Mouse (Mus musculus) hindbrain, embryonic 13.5 days (tissue): Measurements from ENCODE around the gene Gpr137b. TPM values are rescaled to one million over a fixed set of nuclear protein-coding genes. Genes with fewer than 3 reads are reported as not detected.
"Not testable (repeated sequence)": the region's sequence is repeated elsewhere in the genome, so short reads cannot be mapped to it uniquely, and the experiment has no call there.

ENCODE experiments used
- ATAC-seq: fragments of 200-750 bp; cut with Nextera tagmentation; 2 replicates; pipeline ENCODE4 v1.8.0; 2017; ENCODE audit warnings: moderate TSS enrichment; ENCODE audit not compliant: low FRiP score
- H3K27ac ChIP-seq: fragments of 300-500 bp; sonication (generic); 2 replicates; pipeline ENCODE4 v1.5.1; 2015; ENCODE audit warnings: inconsistent platforms, mild to moderate bottlenecking, moderate library complexity
- H3K27me3 ChIP-seq: fragments of 300-500 bp; sonication (generic); 2 replicates; pipeline ENCODE4 v1.6.1; 2015; ENCODE audit warnings: mild to moderate bottlenecking, inconsistent platforms
- H3K36me3 ChIP-seq: fragments of 300-500 bp; sonication (generic); 2 replicates; pipeline ENCODE4 v1.6.1; 2015; ENCODE audit warnings: mild to moderate bottlenecking, inconsistent platforms
- H3K4me1 ChIP-seq: fragments of 300-500 bp; sonication (generic); replicated peaks from 2 replicates; pipeline ENCODE4 v1.6.1; 2015; ENCODE audit warnings: inconsistent platforms
- H3K4me2 ChIP-seq: fragments of 300-500 bp; sonication (generic); 2 replicates; pipeline ENCODE4 v1.6.1; 2015; ENCODE audit warnings: inconsistent platforms, mild to moderate bottlenecking, moderate library complexity
- H3K4me3 ChIP-seq: fragments of 300-500 bp; sonication (generic); 2 replicates; pipeline ENCODE4 v1.5.1; 2015; ENCODE audit warnings: mild to moderate bottlenecking, inconsistent platforms
- H3K9ac ChIP-seq: fragments of 300-500 bp; sonication (generic); 2 replicates; pipeline ENCODE4 v1.6.1; 2015; ENCODE audit warnings: mild to moderate bottlenecking, inconsistent platforms
- H3K9me3 ChIP-seq: fragments of 300-500 bp; sonication (generic); 2 replicates; pipeline ENCODE4 v1.6.1; 2016; ENCODE audit warnings: inconsistent platforms
- WGBS: fragments of 180-500 bp; shearing (Covaris S2); methylation state at CpG from one replicate; pipeline ENCODE4 v1.1.7; 2015; 5-methylcytosine and 5-hydroxymethylcytosine counted together
- polyA plus RNA-seq: library from polyadenylated mRNA; unstranded; fragments of >200 nt; fragmentation: Nextera tagmentation; extraction: Ambion mirVana; gene quantifications from 2 replicates; pipeline ENCODE4 v1.2.1, GENCODE M21; 2015

The Gpr137b gene
- polyA plus RNA-seq, 1 experiment from 2014 or later: 27.9 TPM

DNA sequence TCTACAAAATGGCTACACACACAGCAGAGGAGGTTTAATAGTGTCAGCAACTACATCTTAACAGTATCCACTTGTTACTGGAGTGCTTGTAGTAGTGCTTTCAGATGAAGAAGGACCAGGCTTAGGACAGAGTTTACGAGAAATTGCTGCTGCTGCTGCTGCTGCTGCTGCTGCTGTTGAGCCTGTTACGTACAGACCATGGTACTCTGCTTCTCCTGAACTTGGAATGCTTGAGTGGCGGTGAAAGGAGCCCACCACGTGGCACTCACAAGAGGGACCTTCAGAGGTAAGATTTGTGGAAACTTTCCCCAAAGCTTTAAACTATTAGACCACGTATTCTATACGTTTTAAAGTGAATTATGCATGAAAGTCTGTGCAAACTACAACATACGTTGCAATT lies 35.2 kb downstream of the Gpr137b start:
- WGBS: 93% methylated on average over 7 of the region's 7 CpGs
- not testable (repeated sequence) for H3K4me2 ChIP-seq, H3K9me3 ChIP-seq, H3K27ac ChIP-seq, ATAC-seq, H3K4me1 ChIP-seq, H3K27me3 ChIP-seq, H3K9ac ChIP-seq, H3K4me3 ChIP-seq
- H3K36me3 ChIP-seq: peaks cover 48% of the 10 kb centered on the region

DNA sequence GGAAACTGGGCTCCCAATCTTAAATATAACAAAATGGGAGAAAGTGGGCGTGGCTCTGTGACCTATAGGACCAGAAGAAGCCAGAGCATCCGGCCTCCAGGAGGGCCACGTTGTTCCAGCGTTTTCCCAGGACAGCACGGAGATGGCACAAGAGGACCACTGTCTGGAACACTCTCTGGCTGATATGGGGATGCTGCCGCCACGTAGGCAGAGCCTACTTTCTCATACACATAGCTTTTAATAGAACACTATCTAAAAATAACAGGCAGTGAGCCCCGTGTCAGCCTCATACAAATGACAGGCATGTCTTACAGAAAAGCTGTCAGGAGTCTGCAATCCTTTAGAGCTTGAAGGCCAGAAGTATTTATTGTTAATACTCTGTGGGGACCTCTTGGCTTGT lies 35.7 kb downstream of the Gpr137b start:
- H3K4me2 ChIP-seq, H3K4me3 ChIP-seq, H3K4me1 ChIP-seq, H3K9ac ChIP-seq, H3K27ac ChIP-seq, H3K27me3 ChIP-seq, ATAC-seq, H3K9me3 ChIP-seq: not testable (repeated sequence)
- H3K36me3 ChIP-seq: peaks cover 43% of the 10 kb centered on the region
- WGBS: 90% methylated on average over 8 of the region's 8 CpGs

DNA sequence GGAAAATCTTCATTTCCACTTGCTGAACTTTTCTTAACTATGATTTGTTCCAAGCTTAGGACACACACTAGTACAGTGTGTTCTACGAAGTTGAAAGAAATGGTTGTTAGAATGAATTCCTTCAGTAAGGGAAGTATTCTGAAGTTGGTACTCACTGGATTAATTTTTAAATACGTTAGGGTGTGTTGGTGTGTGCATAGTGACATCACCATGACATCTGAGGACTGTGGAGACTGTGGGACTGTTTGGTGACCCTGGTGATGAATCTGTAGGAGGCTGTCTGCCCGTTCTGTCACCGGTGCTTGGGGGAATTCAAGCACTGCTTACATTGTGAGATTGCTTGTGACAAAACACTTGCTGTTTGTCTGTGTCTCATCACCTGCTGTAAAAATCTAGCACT lies 41.7 kb downstream of the Gpr137b start:
- not testable (repeated sequence) for H3K4me3 ChIP-seq, H3K27ac ChIP-seq, H3K4me2 ChIP-seq, H3K9me3 ChIP-seq, H3K9ac ChIP-seq, H3K4me1 ChIP-seq, H3K27me3 ChIP-seq, H3K36me3 ChIP-seq, ATAC-seq
- WGBS: 90% methylated on average over 4 of the region's 4 CpGs

DNA sequence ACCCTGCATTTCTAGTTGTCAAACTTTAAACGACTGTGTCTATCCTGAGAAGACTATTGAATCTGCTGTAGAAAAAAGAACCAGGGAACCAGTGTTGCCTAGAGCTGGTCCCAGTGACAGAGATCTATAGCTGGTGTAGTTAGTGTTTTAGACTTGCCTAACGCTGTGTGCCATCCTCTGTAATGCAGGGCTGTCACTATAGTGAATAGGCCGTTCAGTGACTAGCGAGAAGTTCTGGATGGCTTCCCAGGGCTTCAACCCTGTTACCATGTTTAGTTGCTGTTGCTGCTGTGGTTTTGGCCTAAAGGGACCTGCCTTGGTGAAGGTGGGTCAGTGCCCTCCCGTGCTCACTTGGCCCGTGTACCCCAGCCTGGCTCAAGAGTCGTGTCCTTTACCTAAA lies 43.1 kb downstream of the Gpr137b start:
- not testable (repeated sequence) for H3K4me2 ChIP-seq, H3K4me1 ChIP-seq, ATAC-seq, H3K4me3 ChIP-seq, H3K9me3 ChIP-seq, H3K27me3 ChIP-seq, H3K9ac ChIP-seq, H3K36me3 ChIP-seq, H3K27ac ChIP-seq
- WGBS: 83% methylated on average over 7 of the region's 7 CpGs

DNA sequence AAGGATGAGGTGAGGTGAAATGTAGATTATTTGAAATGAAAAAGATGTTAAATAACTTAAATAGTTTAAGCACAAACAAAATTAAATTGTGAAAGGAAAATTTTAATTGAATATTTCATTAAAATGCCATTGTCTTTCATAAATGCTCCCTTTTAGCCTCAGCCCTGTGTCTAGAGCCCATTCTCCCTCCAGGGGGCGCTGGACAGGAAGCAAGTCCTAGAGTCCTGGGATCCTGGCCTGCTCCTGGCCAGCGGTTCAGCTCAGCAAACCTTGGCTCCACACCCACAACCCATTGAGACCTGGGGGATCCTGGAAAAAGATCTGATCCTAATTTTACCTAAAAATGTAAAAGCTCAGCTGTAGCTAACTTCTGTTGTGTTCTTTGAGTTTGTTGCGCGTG lies 44.5 kb downstream of the Gpr137b start:
- H3K4me1 ChIP-seq: no peaks in the 10 kb centered on the region
- H3K4me2 ChIP-seq: no peak overlapping the region
- H3K27ac ChIP-seq: no peak overlapping the region
- no peak overlapping the region for H3K4me3 ChIP-seq
- 67% methylated on average over 4 of the region's 4 CpGs for WGBS
- no peak for ATAC-seq
- no peaks in the 10 kb centered on the region for H3K36me3 ChIP-seq
- no peaks in the 10 kb centered on the region for H3K27me3 ChIP-seq
- H3K9me3 ChIP-seq: no peaks in the 10 kb centered on the region
- no peak overlapping the region for H3K9ac ChIP-seq

DNA sequence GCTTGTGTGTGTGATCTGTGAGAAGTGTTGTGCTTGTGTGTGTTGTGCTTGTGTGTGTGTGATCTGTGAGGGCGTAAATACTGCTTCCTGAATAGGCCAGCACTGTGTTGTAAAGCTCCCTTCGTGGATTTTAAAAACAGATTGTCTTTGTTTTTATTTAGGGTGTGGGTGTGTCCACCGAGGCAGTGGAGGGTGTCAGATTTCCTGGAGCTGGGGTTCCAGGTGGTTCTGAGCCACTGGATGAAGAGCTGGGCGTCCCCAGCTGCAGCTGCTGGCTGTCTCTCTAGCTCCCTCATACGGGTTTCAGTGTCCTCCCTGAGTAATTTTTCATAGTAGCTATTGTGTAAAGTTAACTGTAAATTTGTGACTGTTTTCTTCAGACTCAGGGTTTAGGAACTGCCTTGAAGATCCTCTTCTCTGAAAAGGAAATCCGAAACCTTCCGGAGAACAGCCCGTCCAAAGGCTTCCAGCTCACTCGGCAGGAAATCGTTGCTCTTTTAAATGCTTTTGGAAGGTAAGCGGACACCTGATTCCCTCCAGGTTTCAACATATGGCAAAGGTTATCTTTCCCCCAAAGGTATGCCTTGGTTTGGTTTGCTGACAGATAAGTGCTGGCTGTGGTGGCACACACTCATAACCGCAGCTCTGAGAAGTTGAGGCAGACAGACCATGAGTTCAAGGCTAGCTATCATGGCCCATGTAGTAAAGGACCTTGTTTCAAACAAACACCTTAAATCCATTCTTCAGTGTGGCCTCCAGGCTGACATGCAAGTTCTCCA lies 46.0 kb downstream of the Gpr137b start:
- not testable (repeated sequence) for H3K9ac ChIP-seq, H3K9me3 ChIP-seq, H3K36me3 ChIP-seq, H3K27ac ChIP-seq, H3K4me1 ChIP-seq, ATAC-seq, H3K4me3 ChIP-seq, H3K27me3 ChIP-seq, H3K4me2 ChIP-seq
- 46% methylated on average over 12 of the region's 12 CpGs for WGBS

DNA sequence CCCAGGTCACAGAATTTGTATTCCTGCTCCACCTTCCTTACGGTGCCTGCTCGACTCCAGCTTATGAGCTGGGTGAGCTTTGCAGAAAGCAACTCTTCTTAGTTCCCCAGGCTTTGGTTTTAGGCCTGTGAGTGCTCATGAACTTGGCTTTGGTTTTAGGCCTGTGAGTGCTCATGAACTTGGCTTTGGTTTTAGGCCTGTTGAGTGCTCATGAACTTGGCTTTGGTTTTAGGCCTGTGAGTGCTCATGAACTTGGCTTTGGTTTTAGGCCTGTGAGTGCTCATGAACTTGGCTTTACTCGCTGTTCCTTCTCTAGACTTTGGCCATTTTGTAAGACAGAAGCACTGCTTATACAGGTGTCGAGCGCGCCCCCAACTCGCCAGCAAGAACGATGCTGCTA lies 56.5 kb downstream of the Gpr137b start:
- not testable (repeated sequence) for H3K4me1 ChIP-seq, H3K4me3 ChIP-seq, H3K9me3 ChIP-seq, ATAC-seq, H3K27me3 ChIP-seq, H3K27ac ChIP-seq, H3K9ac ChIP-seq, H3K36me3 ChIP-seq, H3K4me2 ChIP-seq
- WGBS: 92% methylated on average over 8 of the region's 8 CpGs

- 1% methylated on average over 2 of the region's 2 CpGs for WGBS
- no peak overlapping the region for H3K4me3 ChIP-seq
- no peaks in the 10 kb centered on the region for H3K27me3 ChIP-seq
- ATAC-seq: no peak
- H3K4me2 ChIP-seq: no peak overlapping the region
- H3K36me3 ChIP-seq: no peaks in the 10 kb centered on the region
- no peaks in the 10 kb centered on the region for H3K9me3 ChIP-seq
- H3K9ac ChIP-seq: no peak overlapping the region
- no peak overlapping the region for H3K27ac ChIP-seq
- no peaks in the 10 kb centered on the region for H3K4me1 ChIP-seq
Observed at GRCm38 (mm10) chr13:13328876-13329275, 64.9 kb downstream of the Gpr137b start.

Other genes starting within 250 kb of the Gpr137b start
- gene Prl2c5, start 211.3 kb downstream of the Gpr137b start, polyA plus RNA-seq: not detected in 2 replicates
- 48.0 and 53.6 TPM in 2 replicates for gene Nid1, start 43.5 kb upstream of the Gpr137b start, polyA plus RNA-seq
- 6.5 and 7.6 TPM in 2 replicates for gene Lyst, start 196.4 kb upstream of the Gpr137b start, polyA plus RNA-seq